In genomic region chr2:93190771-93191487, GRCm38 (mm10) we compare ENCODE assay signal across 9 mouse cellular contexts. TPM values are rescaled to one million over a fixed set of nuclear protein-coding genes. Genes with fewer than 3 reads are reported as not detected.
DNase-seq lines count a peak whose midpoint lies in the region; ATAC-seq and TF ChIP-seq lines count a peak whose summit lies in the region.
"Had no signal": no experiment of that assay in that cellular context is flagged by ENCODE, and none has a peak within 500 bp of the region (broad histone marks: within the 10 kb centered on the region; RNA-seq: fewer than 3 reads in every experiment).

No protein-coding gene starts in this region.

- TF ChIP-seq CTCF in E14TG2a.4 (conservative IDR thresholded peaks at IDR 0.05; ENCODE audit: low read length) = no peak

- no peaks in the 10 kb centered on the region for H3K9me3 ChIP-seq in heart, embryonic 15.5 days (replicated peaks)
- H3K9me3 ChIP-seq in E14TG2a.4 (ENCODE audit: low read length) = no peaks in the 10 kb centered on the region
- H3K9me3 ChIP-seq in forebrain, embryonic 11.5 days (ENCODE audit: control insufficient read depth, low read length) = no peaks in the 10 kb centered on the region
- no peaks in the 10 kb centered on the region for H3K9me3 ChIP-seq in midbrain, embryonic 15.5 days
- H3K9me3 ChIP-seq: limb, embryonic 13.5 days had no signal

- H3K9ac ChIP-seq in heart, embryonic 15.5 days = no peak overlapping the region
- no peak overlapping the region; the same call in 1 of the 2 replicates for H3K9ac ChIP-seq in forebrain, embryonic 11.5 days (ENCODE audit: low read length)
- H3K9ac ChIP-seq in midbrain, embryonic 15.5 days = peak overlapping the region; percentile 10; the same call in 1 of the 2 replicates
- H3K9ac ChIP-seq: limb, embryonic 13.5 days had no signal

- 29% methylated on average over 9 of the region's 9 CpGs for WGBS in heart, embryonic 15.5 days
- WGBS in forebrain, embryonic 11.5 days = 21% methylated on average over 9 of the region's 9 CpGs
- 9% methylated on average over 9 of the region's 9 CpGs for WGBS in midbrain, embryonic 15.5 days

- no peaks in the 10 kb centered on the region for H3K36me3 ChIP-seq in heart, embryonic 15.5 days
- H3K36me3 ChIP-seq in E14TG2a.4 (ENCODE audit: insufficient read depth, low read length) = no peaks in the 10 kb centered on the region
- no peaks in the 10 kb centered on the region for H3K36me3 ChIP-seq in forebrain, embryonic 11.5 days (ENCODE audit: control insufficient read depth, insufficient read depth, low read length)
- H3K36me3 ChIP-seq in midbrain, embryonic 15.5 days (replicated peaks) = no peaks in the 10 kb centered on the region
- H3K36me3 ChIP-seq: limb, embryonic 13.5 days had no signal

- no peak for ATAC-seq in heart, embryonic 15.5 days (replicated peaks; ENCODE audit: insufficient number of reproducible peaks, insufficient read depth, low FRiP score, low read depth)
- no peak for ATAC-seq in forebrain, embryonic 11.5 days (replicated peaks; ENCODE audit: low FRiP score)
- ATAC-seq in midbrain, embryonic 15.5 days (replicated peaks) = no peak
- no peak for ATAC-seq in megakaryocyte-erythroid progenitor cell, adult 5-6 weeks (replicated peaks; ENCODE audit: low FRiP score, low TSS enrichment, poor library complexity, severe bottlenecking)

- H3K4me1 ChIP-seq in heart, embryonic 15.5 days (replicated peaks) = peaks cover 41% of the 10 kb centered on the region
- H3K4me1 ChIP-seq in E14TG2a.4 (replicated peaks; ENCODE audit: low read depth, low read length) = peaks cover 88% of the 10 kb centered on the region
- peaks cover 26% of the 10 kb centered on the region; the same call in 1 of the 2 replicates for H3K4me1 ChIP-seq in forebrain, embryonic 11.5 days (replicated peaks; ENCODE audit: control insufficient read depth, insufficient read depth, low read length)
- H3K4me1 ChIP-seq in midbrain, embryonic 15.5 days = peaks cover 80% of the 10 kb centered on the region

- peak overlapping the region; percentile 39; the same call in 1 of the 2 replicates for H3K4me2 ChIP-seq in heart, embryonic 15.5 days
- peak overlapping the region; percentile 33 for H3K4me2 ChIP-seq in forebrain, embryonic 11.5 days (ENCODE audit: low read depth, low read length, severe bottlenecking)
- H3K4me2 ChIP-seq in midbrain, embryonic 15.5 days = peak overlapping the region; percentile 80
- H3K4me2 ChIP-seq: limb, embryonic 13.5 days had no signal

- DNase-seq in heart, postnatal 36 days = no peak
- no peak for DNase-seq in forebrain, embryonic 11.5 days (ENCODE audit: low spot score)
- no peak for DNase-seq in gastrocnemius, postnatal 10 days
- DNase-seq in layer of hippocampus, postnatal 10 days (ENCODE audit: low spot score in 2 of 2) = no peak

- no peak overlapping the region for H3K27ac ChIP-seq in heart, embryonic 15.5 days
- no peak overlapping the region for H3K27ac ChIP-seq in forebrain, embryonic 11.5 days (ENCODE audit: low read depth, low read length)
- peak overlapping the region; percentile 43 for H3K27ac ChIP-seq in midbrain, embryonic 15.5 days
- H3K27ac ChIP-seq: limb, embryonic 13.5 days had no signal

- H3K27me3 ChIP-seq in heart, embryonic 15.5 days = peaks cover 14% of the 10 kb centered on the region
- H3K27me3 ChIP-seq in E14TG2a.4 (ENCODE audit: insufficient read depth, low read length) = peaks cover 28% of the 10 kb centered on the region
- H3K27me3 ChIP-seq in forebrain, embryonic 11.5 days (ENCODE audit: control insufficient read depth, insufficient read depth, low read length) = no peaks in the 10 kb centered on the region; the same call in 1 of the 2 replicates
- no peaks in the 10 kb centered on the region for H3K27me3 ChIP-seq in midbrain, embryonic 15.5 days (replicated peaks)

- no peak overlapping the region for H3K4me3 ChIP-seq in heart, embryonic 15.5 days
- H3K4me3 ChIP-seq in E14TG2a.4 (replicated peaks; ENCODE audit: low read length) = peak overlapping the region; percentile 61
- H3K4me3 ChIP-seq in forebrain, embryonic 11.5 days (ENCODE audit: low read depth, low read length) = 0 out of 2 replicates have a peak overlapping the region, but pooled peaks have one; percentile 3
- H3K4me3 ChIP-seq in midbrain, embryonic 15.5 days = peak overlapping the region; percentile 12; the same call in 1 of the 2 replicates
- H3K4me3 ChIP-seq: limb, embryonic 13.5 days had no signal

- intact Hi-C loops in heart, postnatal 36 days (cut with DNase I) = no loop called here

RNA-seq across cellular contexts. Expression of gene Trp53i11, which starts 3.6 kb away (rescaled TPM):
- 19.7 and 31.6 TPM in 2 replicates for polyA plus RNA-seq in heart, embryonic 15.5 days (2015; fragmentation: Nextera tagmentation; extraction: Ambion mirVana)
- total RNA-seq in heart, postnatal 36 days (2021) = 10 to 100 TPM; 32.8 to 43.4 TPM
- 155 and 170 TPM in 2 replicates for polyA plus RNA-seq in forebrain, embryonic 11.5 days (2014; fragmentation: Nextera tagmentation; extraction: Ambion mirVana)
- 128 and 138 TPM in 2 replicates for polyA plus RNA-seq in midbrain, embryonic 15.5 days (2015; fragmentation: Nextera tagmentation; extraction: Ambion mirVana)
- 10 to 100 TPM; 37.0 to 38.3 TPM for total RNA-seq in gastrocnemius, postnatal 10 days (2021)
- 4.0 and 18.1 TPM in 2 replicates for total RNA-seq in megakaryocyte-erythroid progenitor cell, adult 5-6 weeks (2014; fragmentation: Nextera tagmentation)
- 0.19 and 8.1 TPM in 2 replicates for total RNA-seq in megakaryocyte-erythroid progenitor cell, adult 5-6 weeks (2017)
- 10 to 100 TPM; 50.8 to 51.5 TPM for total RNA-seq in layer of hippocampus, postnatal 10 days (2021)
